Mouse (Mus musculus) lung, adult 2 months (tissue): ENCODE results near the gene Dnah12.

ENCODE experiments used
- CTCF ChIP-seq: fragments of 200-500 bp; IDR thresholded peaks from 2 replicates; pipeline ENCODE4 v1.5.1; 2011; ENCODE audit warnings: mild to moderate bottlenecking, low read length, control low read depth; ENCODE audit not compliant: insufficient read depth
- POLR2A ChIP-seq: fragments of 200-500 bp; IDR thresholded peaks from 2 replicates; pipeline ENCODE4 v1.6.1; 2011; ENCODE audit warnings: low read depth, mild to moderate bottlenecking, control low read depth, low read length, borderline replicate concordance; ENCODE audit errors: extremely low read depth

DNA sequence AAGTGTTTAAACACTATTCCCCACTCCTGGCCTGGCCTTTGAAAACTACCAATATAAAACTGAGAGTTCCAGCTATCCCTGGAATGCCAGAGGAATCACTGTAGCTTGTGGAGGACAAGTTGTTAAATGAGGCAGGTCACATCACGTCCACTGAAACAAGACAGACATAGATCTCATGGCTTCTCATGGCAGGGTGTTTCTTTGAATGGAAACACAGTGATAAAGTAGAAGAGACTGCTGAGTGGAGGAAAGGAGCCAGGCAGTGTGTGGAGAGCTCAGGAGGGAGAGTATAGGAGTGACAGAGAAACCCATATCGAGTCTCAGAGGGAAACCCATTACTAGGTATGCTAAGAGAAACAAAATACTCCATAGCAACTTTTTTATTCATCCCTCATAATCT lies 2.3 kb upstream of the Dnah12 start:
- TF ChIP-seq POLR2A (no peak), CTCF (no peak)
